Mouse (Mus musculus): ENCODE measurements around the gene Gm10778. TPM values are rescaled to one million over a fixed set of nuclear protein-coding genes. Genes with fewer than 3 reads are reported as not detected.

Gene Gm10778
- polyA plus RNA-seq, 1 experiment from 2014 or later = 5.1 TPM

Other genes starting within 250 kb of the Gm10778 start
- gene Nfic, start 193.4 kb upstream of the Gm10778 start, polyA plus RNA-seq (2014; fragmentation: Nextera tagmentation; extraction: Ambion mirVana) = 13.1 and 16.1 TPM in 2 replicates
- 2.5 and 2.7 TPM in 2 replicates for gene Celf5, start 166.3 kb upstream of the Gm10778 start, polyA plus RNA-seq (2014; fragmentation: Nextera tagmentation; extraction: Ambion mirVana)
- gene Ncln, start 152.7 kb upstream of the Gm10778 start, polyA plus RNA-seq (2014; fragmentation: Nextera tagmentation; extraction: Ambion mirVana) = 31.9 and 44.2 TPM in 2 replicates
- gene S1pr4, start 148.9 kb upstream of the Gm10778 start, polyA plus RNA-seq (2014; fragmentation: Nextera tagmentation; extraction: Ambion mirVana) = 0.20 and 0.31 TPM in 2 replicates
- 0.77 and 0.92 TPM in 2 replicates for gene Gna15, start 124.8 kb upstream of the Gm10778 start, polyA plus RNA-seq (2014; fragmentation: Nextera tagmentation; extraction: Ambion mirVana)
- gene Gna11, start 103.9 kb upstream of the Gm10778 start, polyA plus RNA-seq (2014; fragmentation: Nextera tagmentation; extraction: Ambion mirVana) = 62.0 and 68.6 TPM in 2 replicates
- 303 and 321 TPM in 2 replicates for gene Aes, start 89.6 kb upstream of the Gm10778 start, polyA plus RNA-seq (2014; fragmentation: Nextera tagmentation; extraction: Ambion mirVana)
- gene Tle2, start 74.5 kb upstream of the Gm10778 start, polyA plus RNA-seq (2014; fragmentation: Nextera tagmentation; extraction: Ambion mirVana) = 14.1 and 15.3 TPM in 2 replicates
- 7.1 and 10.7 TPM in 2 replicates for gene Tle6, start 48.0 kb upstream of the Gm10778 start, polyA plus RNA-seq (2014; fragmentation: Nextera tagmentation; extraction: Ambion mirVana)
- gene BC025920, start 42.8 kb upstream of the Gm10778 start, polyA plus RNA-seq (2014; fragmentation: Nextera tagmentation; extraction: Ambion mirVana) = 0.52 and 0.70 TPM in 2 replicates
- 37.8 and 39.8 TPM in 2 replicates for gene Sirt6, start 21.3 kb upstream of the Gm10778 start, polyA plus RNA-seq (2014; fragmentation: Nextera tagmentation; extraction: Ambion mirVana)
- gene Ankrd24, start 20.5 kb upstream of the Gm10778 start, polyA plus RNA-seq (2014; fragmentation: Nextera tagmentation; extraction: Ambion mirVana) = 3.2 and 4.1 TPM in 2 replicates
- gene Zfp433, start 55.8 kb downstream of the Gm10778 start, polyA plus RNA-seq (2014; fragmentation: Nextera tagmentation; extraction: Ambion mirVana) = 18.2 and 19.4 TPM in 2 replicates
- 16.8 and 17.8 TPM in 2 replicates for gene Gm3055, start 122.1 kb downstream of the Gm10778 start, polyA plus RNA-seq (2014; fragmentation: Nextera tagmentation; extraction: Ambion mirVana)
- 4.0 and 4.4 TPM in 2 replicates for gene Gm4767, start 163.1 kb downstream of the Gm10778 start, polyA plus RNA-seq (2014; fragmentation: Nextera tagmentation; extraction: Ambion mirVana)
- 11.9 and 12.1 TPM in 2 replicates for gene Gm32687, start 214.9 kb downstream of the Gm10778 start, polyA plus RNA-seq (2014; fragmentation: Nextera tagmentation; extraction: Ambion mirVana)